Mouse (Mus musculus) forebrain, embryonic 13.5 days (tissue): ENCODE measurements at regions not wholly inside any gene's neighbourhood (a gene's known extent, or its start where the extent isn't known, plus 50 kb on each side); places are given as distances from the start of the nearest gene placed in this dataset.

Experiments
- ATAC-seq: fragments of 200-750 bp; cut with Nextera tagmentation; 2 replicates; pipeline ENCODE4 v1.8.0; 2017
- H3K27ac ChIP-seq: fragments of 300-500 bp; sonication (generic); 2 replicates; pipeline ENCODE4 v1.5.1; 2015; ENCODE audit warnings: inconsistent platforms, mild to moderate bottlenecking, moderate library complexity
- H3K27me3 ChIP-seq: fragments of 300-500 bp; sonication (generic); 2 replicates; pipeline ENCODE4 v1.6.1; 2015; ENCODE audit warnings: mild to moderate bottlenecking, inconsistent platforms
- H3K36me3 ChIP-seq: fragments of 300-500 bp; sonication (generic); 2 replicates; pipeline ENCODE4 v1.6.1; 2015; ENCODE audit warnings: mild to moderate bottlenecking, inconsistent platforms; ENCODE audit not compliant: poor library complexity, severe bottlenecking
- H3K4me1 ChIP-seq: fragments of 300-500 bp; sonication (generic); 2 replicates; pipeline ENCODE4 v1.6.1; 2015; ENCODE audit warnings: inconsistent platforms
- H3K4me2 ChIP-seq: fragments of 300-500 bp; sonication (generic); 2 replicates; pipeline ENCODE4 v1.6.1; 2015; ENCODE audit warnings: inconsistent platforms, mild to moderate bottlenecking, moderate library complexity
- H3K4me3 ChIP-seq: fragments of 300-500 bp; sonication (generic); 2 replicates; pipeline ENCODE4 v1.5.1; 2015; ENCODE audit warnings: mild to moderate bottlenecking, inconsistent platforms
- H3K9ac ChIP-seq: fragments of 300-500 bp; sonication (generic); 2 replicates; pipeline ENCODE4 v1.6.1; 2015; ENCODE audit warnings: mild to moderate bottlenecking, inconsistent platforms
- H3K9me3 ChIP-seq: fragments of 300-500 bp; sonication (generic); replicated peaks from 2 replicates; pipeline ENCODE4 v1.6.1; 2016; ENCODE audit warnings: inconsistent platforms
- WGBS: fragments of 180-500 bp; shearing (Covaris S2); methylation state at CpG from one replicate; pipeline ENCODE4 v1.1.7; 2015; 5-methylcytosine and 5-hydroxymethylcytosine counted together

- H3K9me3 ChIP-seq, result no peaks in the 10 kb centered on the region
- WGBS, result 82% methylated on average over 14 of the region's 14 CpGs
- no peaks in the 10 kb centered on the region for H3K4me1 ChIP-seq
- no peaks in the 10 kb centered on the region for H3K36me3 ChIP-seq
- no peak for ATAC-seq
- H3K4me3 ChIP-seq, result no peak overlapping the region
- no peak overlapping the region for H3K27ac ChIP-seq
- no peak overlapping the region for H3K9ac ChIP-seq
- H3K4me2 ChIP-seq, result no peak overlapping the region
- H3K27me3 ChIP-seq, result peaks cover 16% of the 10 kb centered on the region; the same call in 1 of the 2 replicates
Observed at GRCm38 (mm10) chr6:52490264-52490775, 149.9 kb downstream of the Hibadh start.

GRCm38 (mm10) chr6:52495301-52495700, 144.9 kb downstream of the Hibadh start:
- WGBS, result 79% methylated on average over 3 of the region's 3 CpGs
- Histone ChIP-seq H3K4me1 (no peaks in the 10 kb centered on the region), H3K27me3 (no peaks in the 10 kb centered on the region), H3K9me3 (no peaks in the 10 kb centered on the region), H3K4me2 (no peak overlapping the region), H3K9ac (no peak overlapping the region), H3K36me3 (no peaks in the 10 kb centered on the region), H3K27ac (no peak overlapping the region), H3K4me3 (no peak overlapping the region)
- no peak for ATAC-seq

- ATAC-seq, result no peak
- Histone ChIP-seq H3K4me1 (no peaks in the 10 kb centered on the region), H3K9ac (no peak overlapping the region), H3K27ac (no peak overlapping the region), H3K36me3 (no peaks in the 10 kb centered on the region), H3K4me2 (no peak overlapping the region), H3K4me3 (no peak overlapping the region), H3K9me3 (no peaks in the 10 kb centered on the region), H3K27me3 (no peaks in the 10 kb centered on the region)
- 78% methylated on average over 5 of the region's 5 CpGs for WGBS
Observed at GRCm38 (mm10) chr6:52495855-52496254, 144.3 kb downstream of the Hibadh start.
